Mouse (Mus musculus): ENCODE data around the gene Serp2. TPM values are rescaled to one million over a fixed set of nuclear protein-coding genes. Genes with fewer than 3 reads are reported as not detected.

Serp2 gene
- polyA plus RNA-seq, 1 experiment from 2014 or later, result 6.3 TPM

DNA sequence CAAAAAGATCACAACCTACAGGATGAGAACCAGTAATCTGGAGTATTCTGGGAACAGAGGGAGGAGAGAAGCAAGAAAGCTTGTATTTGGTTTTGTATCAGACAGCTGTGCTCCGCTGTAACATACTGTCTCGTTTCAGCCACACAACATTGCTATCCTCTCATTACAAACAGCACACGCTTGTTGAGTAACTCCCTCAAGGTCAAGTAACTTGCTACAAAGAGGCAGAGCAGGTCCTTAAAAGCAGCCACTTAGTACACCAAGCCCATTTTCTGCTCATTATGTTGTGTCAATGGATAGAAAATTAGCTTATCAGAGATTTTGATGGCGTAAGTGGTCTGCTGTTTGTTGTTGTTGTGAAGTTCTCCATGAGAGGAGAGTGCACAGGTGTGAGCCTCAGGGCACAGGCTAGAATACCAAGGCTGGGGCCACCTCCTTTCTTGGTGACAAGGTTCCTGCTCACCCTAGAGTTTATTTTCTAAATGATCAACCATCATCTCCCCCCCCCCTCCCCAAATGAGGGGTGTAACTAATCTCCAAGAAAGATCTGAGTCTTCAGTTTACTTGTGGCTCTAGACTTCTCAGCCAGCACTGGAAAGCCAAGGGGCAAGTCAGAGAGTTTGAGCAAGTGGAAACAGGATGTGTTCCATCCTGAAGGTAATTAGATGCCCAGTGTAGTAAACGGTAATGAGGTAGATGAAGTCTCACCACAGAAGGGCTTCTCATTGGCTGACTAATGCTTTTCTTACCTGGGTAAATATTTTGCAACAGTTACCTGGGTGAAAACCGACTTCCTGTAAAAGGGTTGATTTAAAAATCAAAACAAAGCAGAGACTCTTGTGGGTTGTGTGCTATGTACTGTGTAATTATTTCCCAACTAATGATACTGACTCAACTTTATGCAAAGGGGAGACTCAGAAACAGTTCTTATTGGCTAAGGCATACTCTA, 25.6 kb upstream of the Serp2 start:
- whole genome bisulfite sequencing, result 76% methylated on average over 6 of the region's 6 CpGs

GRCm38 (mm10) chr14:76579660-76580061, 23.0 kb upstream of the Serp2 start:
- no peak overlapping the region for H3K4me3 ChIP-seq (ENCODE audit: low read length)
- ATAC-seq (replicated peaks; ENCODE audit: extremely low read depth, insufficient read depth, low FRiP score), result no peak
- no peak overlapping the region for H3K9ac ChIP-seq (ENCODE audit: low read length)
- no peaks in the 10 kb centered on the region for H3K27me3 ChIP-seq (ENCODE audit: control insufficient read depth, insufficient read depth, low read length)
- no peak overlapping the region for H3K27ac ChIP-seq (ENCODE audit: low read length)
- no peaks in the 10 kb centered on the region for H3K4me1 ChIP-seq (ENCODE audit: control insufficient read depth, insufficient read depth, low read length)
- 67% methylated on average over 2 of the region's 2 CpGs for WGBS
- H3K4me2 ChIP-seq (ENCODE audit: low read depth, low read length), result no peak overlapping the region
- H3K36me3 ChIP-seq (ENCODE audit: control insufficient read depth, insufficient read depth), result no peaks in the 10 kb centered on the region
- H3K9me3 ChIP-seq (replicated peaks; ENCODE audit: control insufficient read depth, low read length), result no peaks in the 10 kb centered on the region

More for the DNA sequence above, 25.6 kb upstream of the Serp2 start:
- H3K9me3 ChIP-seq (replicated peaks; ENCODE audit: control insufficient read depth, low read length), result no peaks in the 10 kb centered on the region
- no peak overlapping the region for H3K4me2 ChIP-seq (ENCODE audit: low read depth, low read length)
- H3K36me3 ChIP-seq (ENCODE audit: control insufficient read depth, insufficient read depth), result no peaks in the 10 kb centered on the region
- no peaks in the 10 kb centered on the region for H3K4me1 ChIP-seq (ENCODE audit: control insufficient read depth, insufficient read depth, low read length)
- H3K27ac ChIP-seq (ENCODE audit: low read length), result no peak overlapping the region
- ATAC-seq (replicated peaks; ENCODE audit: extremely low read depth, insufficient read depth, low FRiP score), result no peak
- H3K27me3 ChIP-seq (ENCODE audit: control insufficient read depth, insufficient read depth, low read length), result no peaks in the 10 kb centered on the region
- no peak overlapping the region for H3K9ac ChIP-seq (ENCODE audit: low read length)
- H3K4me3 ChIP-seq (ENCODE audit: low read length), result no peak overlapping the region

GRCm38 (mm10) chr14:76577840-76578239, 21.2 kb upstream of the Serp2 start:
- H3K36me3 ChIP-seq (ENCODE audit: control insufficient read depth, insufficient read depth), result no peaks in the 10 kb centered on the region
- H3K27ac ChIP-seq (ENCODE audit: low read length), result no peak overlapping the region
- ATAC-seq (replicated peaks; ENCODE audit: extremely low read depth, insufficient read depth, low FRiP score), result no peak
- H3K9me3 ChIP-seq (replicated peaks; ENCODE audit: control insufficient read depth, low read length), result no peaks in the 10 kb centered on the region
- H3K4me3 ChIP-seq (ENCODE audit: low read length), result no peak overlapping the region
- 70% methylated on average over 2 of the region's 2 CpGs for WGBS
- no peaks in the 10 kb centered on the region for H3K27me3 ChIP-seq (ENCODE audit: control insufficient read depth, insufficient read depth, low read length)
- H3K4me1 ChIP-seq (ENCODE audit: control insufficient read depth, insufficient read depth, low read length), result no peaks in the 10 kb centered on the region
- H3K9ac ChIP-seq (ENCODE audit: low read length), result no peak overlapping the region
- H3K4me2 ChIP-seq (ENCODE audit: low read depth, low read length), result no peak overlapping the region

DNA sequence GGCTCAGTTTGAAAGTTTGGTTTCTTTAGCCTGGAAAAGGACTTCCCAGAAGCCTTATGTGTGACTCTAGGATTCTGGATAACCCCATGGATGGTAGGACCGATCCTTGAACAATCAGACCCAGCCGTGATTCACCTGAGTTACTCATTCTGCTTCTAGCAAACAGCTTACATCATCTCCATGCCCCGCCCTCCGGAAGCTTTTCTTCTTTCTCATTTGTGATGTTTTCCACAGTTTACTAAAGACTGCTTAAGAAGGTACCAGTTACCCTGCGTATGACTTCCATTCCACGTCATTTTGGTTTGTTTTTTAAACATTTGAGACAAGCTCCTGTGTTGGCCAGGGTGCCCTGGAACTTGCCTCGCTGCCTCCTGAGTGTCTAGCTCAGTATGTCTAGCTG, 13.6 kb upstream of the Serp2 start:
- no peak overlapping the region; the same call in 1 of the 2 replicates for H3K27ac ChIP-seq (ENCODE audit: low read length)
- WGBS, result 81% methylated on average over 7 of the region's 7 CpGs
- H3K4me1 ChIP-seq (ENCODE audit: control insufficient read depth, insufficient read depth, low read length), result peaks cover 9% of the 10 kb centered on the region; the same call in 1 of the 2 replicates
- H3K9me3 ChIP-seq (replicated peaks; ENCODE audit: control insufficient read depth, low read length), result no peaks in the 10 kb centered on the region
- no peaks in the 10 kb centered on the region for H3K36me3 ChIP-seq (ENCODE audit: control insufficient read depth, insufficient read depth)
- no peak overlapping the region for H3K4me2 ChIP-seq (ENCODE audit: low read depth, low read length)
- H3K27me3 ChIP-seq (ENCODE audit: control insufficient read depth, insufficient read depth, low read length), result no peaks in the 10 kb centered on the region
- H3K9ac ChIP-seq (ENCODE audit: low read length), result no peak overlapping the region
- no peak for ATAC-seq (replicated peaks; ENCODE audit: extremely low read depth, insufficient read depth, low FRiP score)
- no peak overlapping the region for H3K4me3 ChIP-seq (ENCODE audit: low read length)

GRCm38 (mm10) chr14:76569271-76569961, 12.7 kb upstream of the Serp2 start:
- H3K9me3 ChIP-seq (replicated peaks; ENCODE audit: control insufficient read depth, low read length), result no peaks in the 10 kb centered on the region
- no peaks in the 10 kb centered on the region for H3K36me3 ChIP-seq (ENCODE audit: control insufficient read depth, insufficient read depth)
- H3K27ac ChIP-seq (ENCODE audit: low read length), result peak overlapping the region; percentile 65
- 25% methylated on average over 9 of the region's 9 CpGs for WGBS
- H3K4me2 ChIP-seq (ENCODE audit: low read depth, low read length), result peak overlapping the region; percentile 1; the same call in 1 of the 2 replicates
- no peak overlapping the region for H3K9ac ChIP-seq (ENCODE audit: low read length)
- H3K4me1 ChIP-seq (ENCODE audit: control insufficient read depth, insufficient read depth, low read length), result peaks cover 9% of the 10 kb centered on the region; the same call in 1 of the 2 replicates
- peak; percentile 60 for ATAC-seq (replicated peaks; ENCODE audit: extremely low read depth, insufficient read depth, low FRiP score)
- no peak overlapping the region for H3K4me3 ChIP-seq (ENCODE audit: low read length)
- H3K27me3 ChIP-seq (ENCODE audit: control insufficient read depth, insufficient read depth, low read length), result no peaks in the 10 kb centered on the region

DNA sequence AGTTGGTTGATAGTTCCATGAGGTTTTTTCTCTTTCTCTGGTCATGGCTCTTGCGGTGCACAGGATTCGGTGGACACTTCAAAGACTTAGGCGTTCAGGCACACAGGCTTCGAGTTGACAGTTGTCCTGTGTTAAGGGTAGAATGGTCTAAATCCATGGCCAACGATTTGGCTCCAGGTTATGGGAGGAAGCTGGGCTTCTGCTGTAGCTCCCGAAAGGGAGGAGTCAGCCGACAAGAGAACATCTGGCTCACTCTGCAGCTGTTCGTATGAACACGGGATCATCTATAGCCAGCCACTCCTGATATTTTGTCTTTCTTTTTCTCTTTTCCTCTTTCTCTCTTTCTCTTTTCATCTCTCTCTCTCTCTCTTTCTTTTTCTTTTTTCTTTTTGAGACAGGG, 11.9 kb upstream of the Serp2 start:
- WGBS, result 67% methylated on average over 9 of the region's 9 CpGs
- Histone ChIP-seq H3K4me3 (ENCODE audit: low read length) (no peak overlapping the region), H3K27ac (ENCODE audit: low read length) (no peak overlapping the region), H3K4me1 (ENCODE audit: control insufficient read depth, insufficient read depth, low read length) (peaks cover 9% of the 10 kb centered on the region; the same call in 1 of the 2 replicates), H3K9me3 (replicated peaks; ENCODE audit: control insufficient read depth, low read length) (no peaks in the 10 kb centered on the region), H3K9ac (ENCODE audit: low read length) (no peak overlapping the region), H3K4me2 (ENCODE audit: low read depth, low read length) (no peak overlapping the region), H3K27me3 (ENCODE audit: control insufficient read depth, insufficient read depth, low read length) (no peaks in the 10 kb centered on the region), H3K36me3 (ENCODE audit: control insufficient read depth, insufficient read depth) (no peaks in the 10 kb centered on the region)
- no peak; the same call in 1 of the 2 replicates for ATAC-seq (replicated peaks; ENCODE audit: extremely low read depth, insufficient read depth, low FRiP score)

- Histone ChIP-seq H3K9me3 (replicated peaks; ENCODE audit: control insufficient read depth, low read length) (no peaks in the 10 kb centered on the region), H3K4me2 (ENCODE audit: low read depth, low read length) (no peak overlapping the region), H3K4me3 (ENCODE audit: low read length) (no peak overlapping the region), H3K9ac (ENCODE audit: low read length) (no peak overlapping the region), H3K27me3 (ENCODE audit: control insufficient read depth, insufficient read depth, low read length) (no peaks in the 10 kb centered on the region), H3K4me1 (ENCODE audit: control insufficient read depth, insufficient read depth, low read length) (peaks cover 9% of the 10 kb centered on the region; the same call in 1 of the 2 replicates), H3K36me3 (ENCODE audit: control insufficient read depth, insufficient read depth) (no peaks in the 10 kb centered on the region), H3K27ac (ENCODE audit: low read length) (no peak overlapping the region)
- 66% methylated on average over 1 of the region's 1 CpGs for WGBS
- no peak for ATAC-seq (replicated peaks; ENCODE audit: extremely low read depth, insufficient read depth, low FRiP score)
Measured at GRCm38 (mm10) chr14:76567280-76567679, 10.6 kb upstream of the Serp2 start.

DNA sequence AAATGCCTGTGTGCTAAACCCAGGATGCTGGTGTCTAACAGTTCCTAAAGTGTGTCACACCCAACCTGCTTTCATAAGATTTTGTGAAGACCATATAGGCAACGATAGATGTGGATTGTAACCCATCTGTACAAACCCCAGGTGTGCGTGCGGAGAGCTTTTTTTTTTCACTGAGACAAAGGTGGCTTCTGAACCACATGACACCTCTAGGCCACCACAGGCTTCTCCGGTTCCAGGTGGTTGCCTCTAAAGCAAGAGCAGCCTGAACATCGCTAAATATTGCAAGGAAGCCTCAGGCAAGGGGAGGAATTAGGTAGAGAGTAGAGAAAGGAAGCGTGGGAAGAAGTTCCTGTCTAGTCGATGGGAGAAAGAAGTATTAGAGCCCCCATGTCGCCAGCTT, 10.0 kb upstream of the Serp2 start:
- Histone ChIP-seq H3K27me3 (ENCODE audit: control insufficient read depth, insufficient read depth, low read length) (no peaks in the 10 kb centered on the region), H3K9ac (ENCODE audit: low read length) (no peak overlapping the region), H3K36me3 (ENCODE audit: control insufficient read depth, insufficient read depth) (no peaks in the 10 kb centered on the region), H3K4me3 (ENCODE audit: low read length) (no peak overlapping the region), H3K27ac (ENCODE audit: low read length) (no peak overlapping the region), H3K4me1 (ENCODE audit: control insufficient read depth, insufficient read depth, low read length) (peaks cover 9% of the 10 kb centered on the region; the same call in 1 of the 2 replicates), H3K9me3 (replicated peaks; ENCODE audit: control insufficient read depth, low read length) (no peaks in the 10 kb centered on the region), H3K4me2 (ENCODE audit: low read depth, low read length) (no peak overlapping the region)
- WGBS, result 78% methylated on average over 8 of the region's 8 CpGs
- ATAC-seq (replicated peaks; ENCODE audit: extremely low read depth, insufficient read depth, low FRiP score), result no peak

- H3K36me3 ChIP-seq (ENCODE audit: control insufficient read depth, insufficient read depth), result no peaks in the 10 kb centered on the region
- no peak overlapping the region for H3K4me2 ChIP-seq (ENCODE audit: low read depth, low read length)
- H3K27me3 ChIP-seq (ENCODE audit: control insufficient read depth, insufficient read depth, low read length), result no peaks in the 10 kb centered on the region
- 79% methylated on average over 4 of the region's 4 CpGs for WGBS
- H3K9me3 ChIP-seq (replicated peaks; ENCODE audit: control insufficient read depth, low read length), result no peaks in the 10 kb centered on the region
- no peak overlapping the region for H3K27ac ChIP-seq (ENCODE audit: low read length)
- H3K9ac ChIP-seq (ENCODE audit: low read length), result no peak overlapping the region
- no peak overlapping the region for H3K4me3 ChIP-seq (ENCODE audit: low read length)
- H3K4me1 ChIP-seq (ENCODE audit: control insufficient read depth, insufficient read depth, low read length), result peaks cover 9% of the 10 kb centered on the region; the same call in 1 of the 2 replicates
- no peak for ATAC-seq (replicated peaks; ENCODE audit: extremely low read depth, insufficient read depth, low FRiP score)
Measured at GRCm38 (mm10) chr14:76566193-76566592, 9.5 kb upstream of the Serp2 start.
